Mouse (Mus musculus) hindbrain, embryonic 16.5 days (tissue): ENCODE results near the gene Cdh6. TPM values are rescaled to one million over a fixed set of nuclear protein-coding genes. Genes with fewer than 3 reads are reported as not detected.

ENCODE experiments used
- ATAC-seq: fragments of 200-750 bp; cut with Nextera tagmentation; 2 replicates; pipeline ENCODE4 v1.8.0; 2017; ENCODE audit warnings: moderate TSS enrichment, moderate library complexity
- H3K27ac ChIP-seq: fragments of 300-500 bp; sonication (generic); 2 replicates; pipeline ENCODE4 v1.5.1; 2014; ENCODE audit warnings: low read depth, mild to moderate bottlenecking, control low read depth, low read length, moderate library complexity
- H3K27me3 ChIP-seq: fragments of 300-500 bp; sonication (generic); replicated peaks from 2 replicates; pipeline ENCODE4 v1.6.1; 2014; ENCODE audit warnings: low read length; ENCODE audit not compliant: control insufficient read depth, insufficient read depth
- H3K36me3 ChIP-seq: fragments of 300-500 bp; sonication (generic); 2 replicates; pipeline ENCODE4 v1.6.1; 2014; ENCODE audit warnings: mild to moderate bottlenecking, low read length, moderate library complexity, mixed read lengths; ENCODE audit not compliant: control insufficient read depth, insufficient read depth
- H3K4me1 ChIP-seq: fragments of 300-500 bp; sonication (generic); 2 replicates; pipeline ENCODE4 v1.6.1; 2014; ENCODE audit warnings: low read depth, low read length; ENCODE audit not compliant: control insufficient read depth, insufficient read depth
- H3K4me2 ChIP-seq: fragments of 300-500 bp; sonication (generic); 2 replicates; pipeline ENCODE4 v1.6.1; 2014; ENCODE audit warnings: mild to moderate bottlenecking, low read length, control low read depth, moderate library complexity
- H3K4me3 ChIP-seq: fragments of 300-500 bp; sonication (generic); 2 replicates; pipeline ENCODE4 v1.5.1; 2014; ENCODE audit warnings: mild to moderate bottlenecking, low read length, control low read depth, moderate library complexity
- H3K9ac ChIP-seq: fragments of 300-500 bp; sonication (generic); 2 replicates; pipeline ENCODE4 v1.6.1; 2014; ENCODE audit warnings: low read depth, mild to moderate bottlenecking, control low read depth, low read length, moderate library complexity
- H3K9me3 ChIP-seq: fragments of 300-500 bp; sonication (generic); 2 replicates; pipeline ENCODE4 v1.6.1; 2014; ENCODE audit warnings: mild to moderate bottlenecking, low read length, moderate library complexity; ENCODE audit not compliant: control insufficient read depth
- WGBS: fragments of 180-500 bp; shearing (Covaris S2); extraction: QIAGEN DNeasy Blood & Tissue Kit; methylation state at CpG from one replicate; pipeline ENCODE4 v1.1.7; 2014; 5-methylcytosine and 5-hydroxymethylcytosine counted together
- polyA plus RNA-seq: library from polyadenylated mRNA; unstranded; fragments of >200 nt; fragmentation: Nextera tagmentation; extraction: Ambion mirVana; gene quantifications from 2 replicates; pipeline ENCODE4 v1.2.1, GENCODE M21; 2015

Gene Cdh6
- polyA plus RNA-seq, 1 experiment from 2014 or later, result 18.5 TPM

- no peaks in the 10 kb centered on the region for H3K27me3 ChIP-seq
- no peak overlapping the region for H3K4me2 ChIP-seq
- H3K9ac ChIP-seq, result no peak overlapping the region
- H3K4me1 ChIP-seq, result no peaks in the 10 kb centered on the region
- 0 out of 2 replicates have a peak, but pooled peaks cover 2% of the 10 kb centered on the region for H3K36me3 ChIP-seq
- H3K4me3 ChIP-seq, result no peak overlapping the region
- 81% methylated on average over 7 of the region's 7 CpGs for WGBS
- ATAC-seq, result no peak
- no peaks in the 10 kb centered on the region for H3K9me3 ChIP-seq
- no peak overlapping the region for H3K27ac ChIP-seq
Observed at GRCm38 (mm10) chr15:13047910-13048309, 125.6 kb downstream of the Cdh6 start.

GRCm38 (mm10) chr15:13034436-13034835 is 139.0 kb downstream of the Cdh6 start:
- ATAC-seq, result no peak
- Histone ChIP-seq H3K9ac (no peak overlapping the region), H3K4me3 (no peak overlapping the region), H3K9me3 (no peaks in the 10 kb centered on the region), H3K36me3 (peaks cover 5% of the 10 kb centered on the region; the same call in 1 of the 2 replicates), H3K4me1 (no peaks in the 10 kb centered on the region), H3K4me2 (no peak overlapping the region), H3K27me3 (no peaks in the 10 kb centered on the region), H3K27ac (no peak overlapping the region)
- 70% methylated on average over 16 of the region's 16 CpGs for WGBS

GRCm38 (mm10) chr15:13030641-13031040 is 142.8 kb downstream of the Cdh6 start:
- no peaks in the 10 kb centered on the region for H3K9me3 ChIP-seq
- WGBS, result 89% methylated on average over 2 of the region's 2 CpGs

GRCm38 (mm10) chr15:13027513-13027912 is 146.0 kb downstream of the Cdh6 start:
- H3K9ac ChIP-seq, result no peak overlapping the region
- 76% methylated on average over 5 of the region's 5 CpGs for WGBS
- no peak for ATAC-seq

More at GRCm38 (mm10) chr15:13030641-13031040, 142.8 kb downstream of the Cdh6 start:
- Histone ChIP-seq H3K4me2 (no peak overlapping the region), H3K27ac (no peak overlapping the region), H3K4me1 (no peaks in the 10 kb centered on the region), H3K36me3 (no peaks in the 10 kb centered on the region), H3K4me3 (no peak overlapping the region), H3K27me3 (no peaks in the 10 kb centered on the region), H3K9ac (no peak overlapping the region)
- ATAC-seq, result no peak

GRCm38 (mm10) chr15:13016756-13017357 is 156.6 kb downstream of the Cdh6 start:
- no peaks in the 10 kb centered on the region for H3K4me1 ChIP-seq
- ATAC-seq, result no peak
- 82% methylated on average over 2 of the region's 2 CpGs for WGBS
- H3K27me3 ChIP-seq, result no peaks in the 10 kb centered on the region
- H3K9me3 ChIP-seq, result peaks cover 3% of the 10 kb centered on the region; the same call in 1 of the 2 replicates
- no peak overlapping the region for H3K4me2 ChIP-seq
- H3K9ac ChIP-seq, result no peak overlapping the region
- no peak overlapping the region for H3K4me3 ChIP-seq
- no peak overlapping the region for H3K27ac ChIP-seq
- H3K36me3 ChIP-seq, result no peaks in the 10 kb centered on the region

More at GRCm38 (mm10) chr15:13027513-13027912, 146.0 kb downstream of the Cdh6 start:
- no peak overlapping the region for H3K27ac ChIP-seq
- no peaks in the 10 kb centered on the region for H3K36me3 ChIP-seq
- H3K27me3 ChIP-seq, result no peaks in the 10 kb centered on the region
- H3K4me3 ChIP-seq, result no peak overlapping the region
- no peaks in the 10 kb centered on the region for H3K9me3 ChIP-seq
- no peaks in the 10 kb centered on the region for H3K4me1 ChIP-seq
- H3K4me2 ChIP-seq, result no peak overlapping the region

GRCm38 (mm10) chr15:13008803-13009202 is 164.7 kb downstream of the Cdh6 start:
- Histone ChIP-seq H3K9me3 (peaks cover 3% of the 10 kb centered on the region; the same call in 1 of the 2 replicates), H3K4me3 (no peak overlapping the region), H3K27me3 (no peaks in the 10 kb centered on the region), H3K4me2 (no peak overlapping the region), H3K27ac (no peak overlapping the region), H3K4me1 (no peaks in the 10 kb centered on the region), H3K9ac (no peak overlapping the region), H3K36me3 (no peaks in the 10 kb centered on the region)
- no peak for ATAC-seq
- WGBS, result 42% methylated on average over 4 of the region's 4 CpGs

GRCm38 (mm10) chr15:13005934-13006333 is 167.5 kb downstream of the Cdh6 start:
- Histone ChIP-seq H3K4me2 (no peak overlapping the region), H3K4me1 (no peaks in the 10 kb centered on the region), H3K36me3 (no peaks in the 10 kb centered on the region), H3K27me3 (no peaks in the 10 kb centered on the region), H3K27ac (no peak overlapping the region), H3K4me3 (no peak overlapping the region), H3K9me3 (no peaks in the 10 kb centered on the region), H3K9ac (no peak overlapping the region)
- ATAC-seq, result no peak
- WGBS, result 83% methylated on average over 13 of the region's 13 CpGs

- Histone ChIP-seq H3K4me2 (no peak overlapping the region), H3K9me3 (no peaks in the 10 kb centered on the region), H3K36me3 (no peaks in the 10 kb centered on the region), H3K4me3 (no peak overlapping the region), H3K4me1 (no peaks in the 10 kb centered on the region), H3K27ac (no peak overlapping the region), H3K9ac (no peak overlapping the region), H3K27me3 (no peaks in the 10 kb centered on the region)
- 67% methylated on average over 7 of the region's 7 CpGs for WGBS
- ATAC-seq, result no peak
Observed at GRCm38 (mm10) chr15:13001549-13001948, 171.9 kb downstream of the Cdh6 start.

- H3K27ac ChIP-seq, result no peak overlapping the region
- H3K9me3 ChIP-seq, result peaks cover 6% of the 10 kb centered on the region
- ATAC-seq, result no peak
- no peak overlapping the region for H3K4me3 ChIP-seq
- 73% methylated on average over 9 of the region's 9 CpGs for WGBS
- no peaks in the 10 kb centered on the region for H3K4me1 ChIP-seq
- H3K27me3 ChIP-seq, result no peaks in the 10 kb centered on the region
- no peak overlapping the region for H3K9ac ChIP-seq
- no peaks in the 10 kb centered on the region for H3K36me3 ChIP-seq
- H3K4me2 ChIP-seq, result no peak overlapping the region
Observed at GRCm38 (mm10) chr15:12994563-12995359, 178.7 kb downstream of the Cdh6 start.
